Mouse (Mus musculus) heart, embryonic 12.5 days (tissue): ENCODE measurements around the gene Borcs7. TPM values are rescaled to one million over a fixed set of nuclear protein-coding genes. Genes with fewer than 3 reads are reported as not detected.

Experiments
- ATAC-seq: fragments of 200-750 bp; cut with Nextera tagmentation; 2 replicates; pipeline ENCODE4 v1.8.0; 2017; ENCODE audit warnings: moderate TSS enrichment, moderate library complexity; ENCODE audit not compliant: insufficient number of reproducible peaks, low FRiP score
- H3K27ac ChIP-seq: fragments of 300-500 bp; sonication (generic); 2 replicates; pipeline ENCODE4 v1.5.1; 2016; ENCODE audit warnings: mild to moderate bottlenecking, moderate library complexity; ENCODE audit not compliant: poor library complexity, severe bottlenecking
- H3K27me3 ChIP-seq: fragments of 300-500 bp; sonication (generic); replicated peaks from 2 replicates; pipeline ENCODE4 v1.6.1; 2016; ENCODE audit warnings: mild to moderate bottlenecking, moderate library complexity
- H3K36me3 ChIP-seq: fragments of 300-500 bp; sonication (generic); 2 replicates; pipeline ENCODE4 v1.6.1; 2016; ENCODE audit warnings: mild to moderate bottlenecking, moderate library complexity
- H3K4me1 ChIP-seq: fragments of 300-500 bp; sonication (generic); replicated peaks from 2 replicates; pipeline ENCODE4 v1.6.1; 2016; ENCODE audit warnings: mild to moderate bottlenecking
- H3K4me2 ChIP-seq: fragments of 300-500 bp; sonication (generic); 2 replicates; pipeline ENCODE4 v1.6.1; 2016; ENCODE audit warnings: mild to moderate bottlenecking, moderate library complexity
- H3K4me3 ChIP-seq: fragments of 300-500 bp; sonication (generic); 2 replicates; pipeline ENCODE4 v1.5.1; 2016; ENCODE audit warnings: mild to moderate bottlenecking
- H3K9ac ChIP-seq: fragments of 300-500 bp; sonication (generic); 2 replicates; pipeline ENCODE4 v1.6.1; 2016; ENCODE audit warnings: mild to moderate bottlenecking, moderate library complexity
- H3K9me3 ChIP-seq: fragments of 300-500 bp; sonication (generic); replicated peaks from 2 replicates; pipeline ENCODE4 v1.6.1; 2016; ENCODE audit warnings: mild to moderate bottlenecking, moderate library complexity
- WGBS: fragments of 180-500 bp; shearing (Covaris S2); methylation state at CpG from one replicate; pipeline ENCODE4 v1.1.7; 2016; 5-methylcytosine and 5-hydroxymethylcytosine counted together
- polyA plus RNA-seq: library from polyadenylated mRNA; unstranded; fragments of >200 nt; fragmentation: Nextera tagmentation; extraction: Ambion mirVana; gene quantifications from 2 replicates; pipeline ENCODE4 v1.2.1, GENCODE M21; 2016

Borcs7 gene
- polyA plus RNA-seq, 1 experiment from 2014 or later, result 16.3 TPM

DNA sequence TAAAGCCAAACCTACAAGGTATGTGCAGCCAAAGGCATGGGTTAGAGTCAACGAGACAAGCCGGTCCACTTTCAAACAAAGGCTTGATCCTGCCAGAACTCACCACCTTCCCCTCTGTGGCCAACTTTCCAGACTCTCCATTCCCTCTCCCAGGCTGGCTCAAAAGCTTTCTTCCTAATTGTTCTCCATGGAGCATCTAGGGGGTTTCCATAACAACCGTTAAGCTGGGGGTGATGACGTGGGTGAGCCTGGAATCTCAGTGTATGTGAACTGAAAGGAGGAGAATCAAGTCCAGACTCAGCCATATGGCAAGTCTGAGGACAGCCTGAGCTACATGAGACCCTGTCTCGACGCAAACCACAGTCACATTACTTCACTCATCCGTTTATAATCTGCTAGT lies 24.2 kb upstream of the Borcs7 start:
- H3K4me1 ChIP-seq, result peaks cover 46% of the 10 kb centered on the region
- H3K36me3 ChIP-seq, result no peaks in the 10 kb centered on the region
- H3K27me3 ChIP-seq, result no peaks in the 10 kb centered on the region
- no peak overlapping the region for H3K9ac ChIP-seq
- H3K4me3 ChIP-seq, result no peak overlapping the region
- WGBS, result 57% methylated on average over 7 of the region's 7 CpGs
- no peaks in the 10 kb centered on the region for H3K9me3 ChIP-seq
- no peak for ATAC-seq
- H3K27ac ChIP-seq, result no peak overlapping the region
- H3K4me2 ChIP-seq, result no peak overlapping the region

DNA sequence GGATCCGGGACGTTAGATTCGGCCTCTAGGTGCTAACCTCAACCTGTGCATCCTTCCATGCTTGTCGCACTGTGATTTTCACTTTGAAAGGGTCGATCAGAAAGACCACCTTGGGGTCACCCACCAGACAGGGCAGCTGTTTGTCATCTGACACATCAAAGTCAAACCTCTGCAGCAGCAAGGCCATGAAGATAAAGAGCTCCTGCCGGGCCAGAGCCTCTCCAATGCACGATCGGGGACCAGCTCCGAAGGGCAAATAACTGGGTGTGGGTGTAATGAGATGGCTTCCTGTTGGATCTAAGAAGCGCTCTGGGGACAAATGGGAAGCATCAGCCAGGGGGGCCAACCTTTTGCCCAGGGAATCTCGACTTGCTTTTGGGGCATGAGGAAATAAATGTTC lies 22.4 kb upstream of the Borcs7 start:
- Histone ChIP-seq H3K4me3 (no peak overlapping the region), H3K9ac (no peak overlapping the region), H3K4me2 (no peak overlapping the region), H3K27ac (no peak overlapping the region), H3K36me3 (no peaks in the 10 kb centered on the region), H3K4me1 (peaks cover 35% of the 10 kb centered on the region), H3K9me3 (no peaks in the 10 kb centered on the region), H3K27me3 (peaks cover 10% of the 10 kb centered on the region; the same call in 1 of the 2 replicates)
- no peak for ATAC-seq
- 48% methylated on average over 11 of the region's 11 CpGs for WGBS

DNA sequence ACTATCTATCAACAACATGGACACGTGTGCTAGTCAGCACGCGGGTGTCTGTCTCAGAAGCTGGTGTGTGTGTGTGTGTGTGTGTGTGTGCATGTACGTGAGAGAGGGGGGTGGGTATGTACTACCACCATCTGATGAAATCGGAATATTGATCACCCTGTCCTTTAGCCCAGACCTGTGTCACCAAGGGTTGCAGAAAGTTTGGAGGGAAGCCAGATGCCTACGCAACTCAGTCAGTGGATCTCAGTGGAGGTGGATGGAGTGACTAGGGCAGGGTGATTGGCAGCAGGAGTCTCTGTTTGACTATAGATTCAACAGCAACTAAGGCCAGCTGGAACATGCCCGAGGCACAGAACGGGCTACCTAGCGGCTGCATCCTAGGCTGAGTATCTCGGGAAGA lies 21.4 kb upstream of the Borcs7 start:
- no peak for ATAC-seq
- no peak overlapping the region for H3K4me2 ChIP-seq
- no peak overlapping the region for H3K27ac ChIP-seq
- peaks cover 32% of the 10 kb centered on the region for H3K4me1 ChIP-seq
- H3K9me3 ChIP-seq, result no peaks in the 10 kb centered on the region
- H3K9ac ChIP-seq, result no peak overlapping the region
- WGBS, result 82% methylated on average over 10 of the region's 10 CpGs
- H3K4me3 ChIP-seq, result no peak overlapping the region
- H3K36me3 ChIP-seq, result no peaks in the 10 kb centered on the region
- peaks cover 10% of the 10 kb centered on the region; the same call in 1 of the 2 replicates for H3K27me3 ChIP-seq

DNA sequence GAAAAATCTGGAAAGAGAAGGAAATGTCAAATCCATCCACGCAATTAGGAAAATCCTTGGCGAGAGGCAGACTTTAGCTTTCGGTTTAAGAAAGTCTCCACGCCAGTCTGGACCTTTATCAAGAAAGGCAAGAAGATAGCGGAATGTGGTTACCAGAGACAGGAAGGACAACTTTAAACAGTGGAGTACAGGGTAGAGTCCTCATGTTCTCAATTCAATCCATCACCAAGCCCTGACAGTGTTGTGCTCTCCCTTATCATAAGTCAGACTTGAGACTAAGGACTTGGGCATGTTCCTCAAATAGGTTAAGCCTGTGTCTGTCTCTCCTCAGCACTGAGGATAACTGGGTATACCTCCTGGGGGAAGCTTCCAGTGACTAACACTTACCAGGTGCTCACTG lies 19.9 kb upstream of the Borcs7 start:
- Histone ChIP-seq H3K4me1 (peaks cover 32% of the 10 kb centered on the region), H3K4me2 (no peak overlapping the region), H3K9me3 (no peaks in the 10 kb centered on the region), H3K36me3 (no peaks in the 10 kb centered on the region), H3K27me3 (peaks cover 10% of the 10 kb centered on the region; the same call in 1 of the 2 replicates), H3K4me3 (no peak overlapping the region), H3K9ac (no peak overlapping the region), H3K27ac (no peak overlapping the region)
- WGBS, result 24% methylated on average over 5 of the region's 5 CpGs
- no peak for ATAC-seq

DNA sequence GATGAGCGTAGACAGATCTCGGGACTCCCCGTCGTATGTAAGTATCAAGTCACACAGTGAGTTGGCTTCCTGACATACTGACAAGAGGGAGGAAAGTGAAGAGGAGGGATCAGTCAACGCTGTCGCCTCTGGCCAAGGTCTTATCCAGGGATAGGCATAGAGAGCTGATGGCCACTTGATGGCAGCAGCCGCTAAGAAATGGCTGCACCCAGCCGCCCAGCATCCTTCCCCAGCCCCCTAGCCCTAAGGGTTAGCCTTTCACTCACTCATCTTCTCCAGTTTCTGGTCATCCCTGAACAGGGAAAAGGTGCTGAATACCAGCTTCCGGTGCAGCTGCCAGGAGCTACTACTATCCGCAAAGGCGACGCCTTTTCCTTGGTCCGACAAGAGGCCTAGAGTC lies 19.0 kb upstream of the Borcs7 start:
- ATAC-seq, result peak; percentile 76; the same call in 1 of the 2 replicates

DNA sequence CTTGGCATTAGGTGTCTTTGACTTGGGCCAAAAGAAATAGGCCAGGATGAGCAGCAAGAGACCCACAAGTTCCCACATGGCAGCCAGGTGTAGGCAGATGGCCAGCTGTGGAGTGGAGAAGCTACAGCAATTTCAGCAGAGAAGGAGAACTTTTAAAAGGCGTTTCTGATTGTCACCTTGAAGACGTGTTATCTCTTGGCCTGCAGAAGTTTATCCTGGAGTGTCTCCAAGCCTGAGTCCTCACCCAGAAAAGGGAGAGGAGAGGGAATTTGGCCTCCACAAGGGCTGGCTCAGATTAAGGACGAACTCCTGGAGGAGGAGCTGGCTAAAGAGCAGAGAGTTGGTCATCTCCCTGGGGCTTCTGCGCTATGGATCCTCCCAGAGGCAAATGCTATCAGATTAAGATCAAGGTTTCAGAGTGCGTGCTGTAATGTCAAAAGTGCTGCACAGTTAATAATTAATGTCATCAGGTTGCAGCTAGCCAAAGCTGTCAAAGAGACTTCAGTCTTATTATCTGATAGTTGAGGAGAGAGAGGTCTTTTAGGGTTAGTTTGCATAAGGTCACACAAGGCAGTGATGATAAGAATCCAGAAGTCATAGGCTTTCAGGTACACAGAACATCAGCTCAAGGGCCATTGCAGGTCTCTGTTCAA lies 16.8 kb upstream of the Borcs7 start, which contains the start of gene Cyp17a1:
Cyp17a1 (minus strand) TSS at position 407 of the 653 bp plus-strand sequence.
- 24% methylated on average over 5 of the region's 5 CpGs for WGBS
- H3K4me2 ChIP-seq, result no peak within 1 kb of the TSS
- H3K36me3 ChIP-seq, result no peaks in the 10 kb centered on the region
- peaks cover 10% of the 10 kb centered on the region; the same call in 1 of the 2 replicates for H3K27me3 ChIP-seq
- no peak for ATAC-seq
- H3K27ac ChIP-seq, result no peak within 1 kb of the TSS
- H3K4me1 ChIP-seq, result peaks cover 18% of the 10 kb centered on the region; the same call in 1 of the 2 replicates
- no peak within 1 kb of the TSS for H3K4me3 ChIP-seq
- no peak within 1 kb of the TSS for H3K9ac ChIP-seq
- no peaks in the 10 kb centered on the region for H3K9me3 ChIP-seq

More for the DNA sequence above, 19.0 kb upstream of the Borcs7 start:
- no peak overlapping the region for H3K9ac ChIP-seq
- H3K4me2 ChIP-seq, result no peak overlapping the region
- WGBS, result 10% methylated on average over 13 of the region's 13 CpGs
- H3K9me3 ChIP-seq, result no peaks in the 10 kb centered on the region
- H3K27ac ChIP-seq, result no peak overlapping the region
- H3K27me3 ChIP-seq, result peaks cover 10% of the 10 kb centered on the region; the same call in 1 of the 2 replicates
- H3K4me1 ChIP-seq, result peaks cover 27% of the 10 kb centered on the region
- no peak overlapping the region for H3K4me3 ChIP-seq
- H3K36me3 ChIP-seq, result no peaks in the 10 kb centered on the region

DNA sequence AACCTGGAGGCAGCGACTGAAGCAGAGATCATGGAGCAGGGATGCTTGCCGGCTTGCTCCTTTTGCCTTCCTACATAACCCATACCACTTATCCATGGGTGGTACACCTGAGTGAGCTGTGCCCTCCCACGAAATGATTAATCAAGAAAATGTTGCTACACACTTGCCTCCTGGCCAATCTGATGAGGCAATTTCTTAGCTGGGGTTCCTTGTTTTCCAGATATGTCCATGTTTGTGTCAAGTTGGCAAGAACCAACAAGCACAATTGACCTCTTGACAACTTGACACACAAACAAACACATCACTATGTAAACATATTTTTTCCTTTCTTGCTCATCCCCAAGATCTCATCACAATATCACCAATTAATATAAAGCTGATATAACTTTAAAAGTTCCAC lies 14.1 kb upstream of the Borcs7 start:
- WGBS, result 74% methylated on average over 3 of the region's 3 CpGs
- Histone ChIP-seq H3K9me3 (no peaks in the 10 kb centered on the region), H3K4me1 (peaks cover 20% of the 10 kb centered on the region), H3K4me3 (no peak overlapping the region), H3K27me3 (peaks cover 10% of the 10 kb centered on the region; the same call in 1 of the 2 replicates), H3K36me3 (no peaks in the 10 kb centered on the region), H3K27ac (no peak overlapping the region), H3K9ac (no peak overlapping the region), H3K4me2 (no peak overlapping the region)
- ATAC-seq, result no peak

DNA sequence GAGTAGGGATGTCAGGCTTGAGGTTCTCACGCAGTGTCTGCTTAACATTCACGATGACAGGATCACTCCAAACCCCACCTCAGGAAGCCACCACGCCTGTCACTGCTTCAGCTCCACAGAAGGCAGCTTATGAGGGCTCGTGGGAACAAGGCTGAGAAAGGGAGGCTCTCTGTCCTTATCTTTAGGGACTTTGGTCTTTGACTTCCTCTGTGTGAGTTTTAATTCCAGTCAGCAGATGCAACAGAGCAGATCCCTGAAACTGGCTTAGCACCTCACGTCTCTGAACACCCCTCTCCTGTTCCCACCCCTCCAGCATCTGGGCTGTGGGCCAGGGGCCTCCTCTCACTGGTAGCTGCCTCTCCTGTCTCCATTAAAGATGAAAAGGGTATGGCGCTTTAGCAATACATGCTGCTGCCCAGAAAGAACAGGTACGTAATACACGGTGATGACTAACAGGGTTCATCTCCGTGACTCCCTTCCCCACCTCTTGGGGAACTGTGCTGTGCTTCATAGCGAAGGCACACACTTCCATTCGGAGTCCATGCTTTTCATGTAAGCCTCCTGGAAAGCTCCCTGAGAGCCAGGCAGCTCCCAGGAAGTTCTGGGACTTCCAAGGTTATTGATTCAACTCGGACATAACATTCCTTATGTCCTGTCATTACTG lies 9.9 kb upstream of the Borcs7 start:
- Histone ChIP-seq H3K27me3 (no peaks in the 10 kb centered on the region), H3K27ac (no peak overlapping the region), H3K9ac (no peak overlapping the region), H3K4me3 (no peak overlapping the region), H3K36me3 (no peaks in the 10 kb centered on the region), H3K9me3 (no peaks in the 10 kb centered on the region), H3K4me1 (peaks cover 13% of the 10 kb centered on the region), H3K4me2 (no peak overlapping the region)
- peak; percentile 36; the same call in 1 of the 2 replicates for ATAC-seq
- WGBS, result 38% methylated on average over 12 of the region's 12 CpGs

DNA sequence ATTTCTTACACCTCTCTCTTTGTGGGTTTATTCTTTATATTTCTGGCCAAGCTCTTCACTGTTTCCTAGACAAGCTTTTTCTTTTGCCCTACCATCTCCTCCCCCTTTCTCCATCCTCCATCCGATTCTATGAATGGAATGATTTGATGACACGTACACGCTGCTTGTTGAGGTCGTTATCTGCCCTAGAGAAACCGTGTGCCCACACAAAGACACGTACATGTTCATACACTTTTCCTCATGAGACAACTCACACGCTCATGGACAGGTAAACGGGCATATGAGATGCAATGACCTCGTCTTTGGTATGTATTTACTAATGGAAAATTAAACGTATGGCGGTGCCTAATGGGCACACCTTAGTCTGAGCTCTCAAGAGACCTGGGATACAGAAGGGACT lies 681 bp downstream of the Borcs7 start:
- Histone ChIP-seq H3K4me2 (peak overlapping the region; percentile 71), H3K9me3 (no peaks in the 10 kb centered on the region), H3K9ac (peak overlapping the region; percentile 91), H3K4me3 (peak overlapping the region; percentile 83), H3K4me1 (peaks cover 5% of the 10 kb centered on the region), H3K27me3 (no peaks in the 10 kb centered on the region), H3K36me3 (peaks cover 14% of the 10 kb centered on the region), H3K27ac (peak overlapping the region; percentile 49; the same call in 1 of the 2 replicates)
- ATAC-seq, result no peak
- WGBS, result 72% methylated on average over 11 of the region's 11 CpGs

DNA sequence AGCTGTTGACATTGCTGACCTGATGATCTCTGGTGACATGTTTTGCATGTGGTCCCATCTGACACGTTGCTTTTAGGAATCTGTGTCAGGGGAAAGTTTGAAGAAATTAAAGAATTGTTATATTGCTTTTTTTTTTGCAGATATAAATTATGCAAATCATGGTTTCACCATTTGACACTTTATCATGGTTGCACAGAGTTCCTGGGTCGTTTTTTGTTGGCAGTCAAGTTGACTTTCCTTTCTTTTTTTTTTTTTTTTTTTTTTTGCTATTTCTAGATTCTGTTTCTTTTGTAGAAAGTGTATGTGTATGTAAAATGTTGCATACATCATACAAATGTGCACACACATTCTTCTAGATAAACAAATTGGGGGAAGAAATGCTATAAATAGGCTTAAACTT lies 1.4 kb downstream of the Borcs7 start:
- 77% methylated on average over 2 of the region's 2 CpGs for WGBS
- Histone ChIP-seq H3K4me2 (no peak overlapping the region), H3K9me3 (no peaks in the 10 kb centered on the region), H3K9ac (no peak overlapping the region), H3K27me3 (no peaks in the 10 kb centered on the region), H3K4me1 (peaks cover 5% of the 10 kb centered on the region), H3K4me3 (no peak overlapping the region), H3K27ac (no peak overlapping the region), H3K36me3 (peaks cover 15% of the 10 kb centered on the region)
- no peak for ATAC-seq

DNA sequence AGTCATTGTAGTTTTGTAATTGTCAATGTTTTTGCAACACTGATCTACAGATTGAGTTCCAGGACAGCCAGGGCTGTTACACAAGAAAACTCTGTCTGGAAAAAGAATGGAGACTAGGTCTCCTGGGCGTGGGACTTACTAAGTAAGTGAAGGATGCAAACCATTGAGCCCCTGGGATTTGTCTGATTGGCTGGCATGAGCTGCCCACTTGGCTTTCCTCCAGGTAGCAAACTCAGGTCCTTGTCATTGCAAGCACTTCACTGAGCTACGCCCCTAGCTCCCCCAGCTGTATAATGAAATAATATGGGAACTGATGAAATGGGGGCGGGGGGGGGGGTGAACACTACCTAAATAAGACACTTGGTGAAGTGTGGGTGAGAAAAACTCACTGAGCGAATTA lies 3.4 kb downstream of the Borcs7 start:
- Histone ChIP-seq H3K9me3 (no peaks in the 10 kb centered on the region), H3K27ac (no peak overlapping the region), H3K4me1 (peaks cover 5% of the 10 kb centered on the region), H3K4me3 (no peak overlapping the region), H3K36me3 (peaks cover 27% of the 10 kb centered on the region), H3K27me3 (no peaks in the 10 kb centered on the region), H3K9ac (no peak overlapping the region), H3K4me2 (no peak overlapping the region)
- WGBS, result 80% methylated on average over 4 of the region's 4 CpGs
- ATAC-seq, result no peak
